Mouse (Mus musculus) megakaryocyte progenitor cell, adult 5-6 weeks (primary cell): ENCODE data around the gene Wdr70. TPM values are rescaled to one million over a fixed set of nuclear protein-coding genes. Genes with fewer than 3 reads are reported as not detected.

Source experiments
- ATAC-seq: replicated peaks from 2 replicates; pipeline ENCODE4 v1.8.0; 2016; ENCODE audit warnings: mild to moderate bottlenecking, moderate TSS enrichment, inconsistent platforms; ENCODE audit not compliant: poor library complexity
- total RNA-seq, 2 experiments: library from RNA; stranded (forward) in 1 of 2; stranded (reverse) in 1 of 2; fragments of 157-497, 149-512 nt in 1 of 2; fragments of 200-1000 nt in 1 of 2; gene quantifications; 2 replicates each; pipeline versions ENCODE4 v1.2.3 to v1.2.4; 2015 to 2017

The Wdr70 gene
- total RNA-seq, 2 experiments from 2014 or later, result 40.1 to 49.8 TPM

- ATAC-seq, result no peak
Measured at GRCm38 (mm10) chr15:7875879-7876278, 223.1 kb downstream of the Wdr70 start.

DNA sequence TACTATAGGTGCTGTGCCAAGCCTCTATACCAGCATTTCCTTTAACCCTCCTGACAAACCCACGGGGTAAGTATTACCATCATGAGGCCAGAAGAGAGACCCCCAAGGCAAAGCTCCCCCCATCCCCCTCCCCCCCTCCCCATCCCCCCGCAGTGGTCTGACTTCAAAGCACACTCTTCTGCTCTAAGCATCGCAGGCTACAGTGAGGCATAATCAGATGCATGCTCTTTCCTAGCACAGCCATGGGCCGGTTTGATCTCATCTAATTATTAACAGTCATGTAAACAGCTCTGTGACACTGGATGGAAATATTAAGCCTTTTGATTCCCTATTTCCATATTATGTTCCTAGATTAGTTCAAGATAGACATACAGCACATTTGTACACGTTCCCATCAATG, 226.5 kb downstream of the Wdr70 start:
- no peak for ATAC-seq

DNA sequence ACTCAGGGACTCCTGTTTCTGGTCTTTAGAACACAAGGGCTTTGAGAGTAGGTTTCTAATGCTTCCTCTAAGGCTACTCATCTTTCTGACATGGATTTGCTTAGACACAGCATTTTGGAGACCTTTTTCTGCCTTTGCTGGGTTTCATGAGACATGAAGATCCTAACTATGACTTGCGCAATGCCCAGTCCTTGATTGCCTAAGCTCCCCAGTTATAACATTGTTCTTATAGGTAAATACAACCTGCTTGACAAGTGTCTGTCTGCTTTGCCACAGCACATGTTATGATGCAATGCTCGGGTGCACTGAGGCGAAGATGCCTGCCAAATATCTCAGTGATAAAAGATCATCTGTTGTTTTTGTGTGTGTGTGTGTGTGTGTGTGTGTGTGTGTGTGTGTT, 233.7 kb downstream of the Wdr70 start:
- no peak for ATAC-seq

DNA sequence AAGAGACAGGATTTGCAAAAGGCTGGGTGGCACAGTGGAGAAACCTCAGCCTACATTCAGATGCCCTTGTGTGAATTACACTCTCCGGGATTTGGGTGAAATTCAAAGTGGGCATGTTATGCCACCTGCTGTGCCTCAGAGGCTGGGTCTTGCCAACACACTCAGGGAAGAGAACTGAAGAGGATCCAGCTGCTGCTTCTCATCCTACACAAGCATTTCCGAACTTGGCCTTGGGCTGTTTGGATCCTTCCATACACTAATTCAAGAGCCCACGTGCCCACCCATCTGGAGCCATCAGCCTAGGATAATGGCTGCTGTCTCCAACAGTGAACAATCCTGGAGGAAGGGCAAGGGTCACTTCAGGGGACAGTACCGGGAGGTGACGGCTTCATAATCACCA, 235.7 kb downstream of the Wdr70 start:
- no peak for ATAC-seq

DNA sequence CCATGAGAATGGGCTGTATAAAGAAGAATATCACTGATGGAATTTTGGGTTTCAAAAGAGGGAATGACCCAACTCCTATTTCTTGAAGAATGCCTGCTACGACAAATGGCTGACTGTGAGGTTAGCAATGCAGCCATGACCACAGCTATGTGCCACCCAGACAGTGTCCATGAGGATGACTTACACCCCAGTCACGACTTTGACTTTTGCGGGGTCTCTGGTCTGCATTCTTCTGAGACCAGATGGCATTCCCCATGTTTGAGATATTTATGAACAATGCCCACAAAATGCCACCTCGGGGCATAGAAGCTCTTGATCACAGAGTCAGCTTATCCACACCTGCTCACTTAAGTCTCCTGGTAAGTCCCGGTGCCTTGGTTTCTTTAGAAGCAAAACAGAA, 236.1 kb downstream of the Wdr70 start:
- no peak for ATAC-seq

- no peak for ATAC-seq
Measured at GRCm38 (mm10) chr15:7858841-7859240, 240.2 kb downstream of the Wdr70 start.

DNA sequence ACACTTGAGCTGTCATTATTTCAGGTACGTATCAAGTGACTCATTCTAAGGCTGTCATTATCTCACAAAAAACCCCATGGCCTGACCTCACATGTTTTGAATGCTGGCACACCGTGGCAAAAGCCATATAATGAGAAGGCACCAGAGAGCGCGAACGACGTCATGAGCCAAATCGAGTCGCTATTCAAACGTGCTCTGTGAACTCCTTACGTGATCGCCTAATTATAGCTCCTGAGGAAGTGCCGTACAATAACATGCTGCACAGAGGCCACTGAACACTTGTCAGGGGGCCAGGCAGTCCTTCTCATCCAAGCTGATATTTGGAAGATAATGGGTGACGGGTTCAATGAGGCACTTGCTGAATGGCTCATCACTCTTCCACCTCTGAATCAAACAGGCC, 241.6 kb downstream of the Wdr70 start:
- ATAC-seq, result no peak

- ATAC-seq, result no peak
Measured at GRCm38 (mm10) chr15:7842398-7842797, 256.6 kb downstream of the Wdr70 start.

- ATAC-seq, result no peak
Measured at GRCm38 (mm10) chr15:7841664-7842063, 257.3 kb downstream of the Wdr70 start.

DNA sequence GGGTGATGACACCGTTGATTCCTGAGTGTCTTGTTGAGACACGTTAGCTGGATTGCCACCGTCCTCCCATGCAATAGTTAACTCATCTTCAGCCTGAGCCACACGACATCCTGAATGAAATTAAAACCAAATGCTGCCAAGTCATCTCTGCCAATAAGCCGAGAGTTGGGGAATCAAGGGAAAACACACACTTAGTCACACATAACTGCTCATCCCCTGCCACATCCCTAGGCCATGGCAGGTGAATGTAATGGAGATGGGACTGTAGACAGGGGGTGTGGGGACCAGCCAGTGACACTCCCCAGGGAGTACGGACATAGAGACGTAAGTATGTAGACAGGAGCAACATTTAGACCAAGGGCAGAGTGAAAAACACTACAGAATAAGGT, 260.1 kb downstream of the Wdr70 start:
- ATAC-seq, result no peak

- no peak for ATAC-seq
Measured at GRCm38 (mm10) chr15:7838060-7838920, 260.7 kb downstream of the Wdr70 start.

DNA sequence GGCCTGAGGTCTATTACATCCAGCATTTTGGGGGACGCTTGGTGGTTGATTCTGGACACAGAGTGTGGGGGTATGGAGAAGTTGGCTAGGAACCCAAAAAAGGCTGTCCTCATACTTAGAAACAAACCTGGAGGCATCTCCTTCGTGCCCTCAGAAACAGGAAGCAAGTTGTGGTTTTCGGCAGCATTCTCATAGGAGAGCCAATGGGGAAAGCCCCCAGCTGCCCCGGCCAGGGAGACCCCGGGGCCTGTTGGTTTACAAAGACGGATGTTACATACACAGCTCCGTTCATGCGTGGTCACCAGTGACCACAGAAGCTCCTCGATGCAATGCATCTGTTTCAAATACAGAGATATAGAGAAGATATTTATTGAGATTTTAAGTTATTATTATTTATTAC, 263.6 kb downstream of the Wdr70 start:
- ATAC-seq, result no peak

GRCm38 (mm10) chr15:7825530-7825929, 273.5 kb downstream of the Wdr70 start:
- ATAC-seq, result no peak

DNA sequence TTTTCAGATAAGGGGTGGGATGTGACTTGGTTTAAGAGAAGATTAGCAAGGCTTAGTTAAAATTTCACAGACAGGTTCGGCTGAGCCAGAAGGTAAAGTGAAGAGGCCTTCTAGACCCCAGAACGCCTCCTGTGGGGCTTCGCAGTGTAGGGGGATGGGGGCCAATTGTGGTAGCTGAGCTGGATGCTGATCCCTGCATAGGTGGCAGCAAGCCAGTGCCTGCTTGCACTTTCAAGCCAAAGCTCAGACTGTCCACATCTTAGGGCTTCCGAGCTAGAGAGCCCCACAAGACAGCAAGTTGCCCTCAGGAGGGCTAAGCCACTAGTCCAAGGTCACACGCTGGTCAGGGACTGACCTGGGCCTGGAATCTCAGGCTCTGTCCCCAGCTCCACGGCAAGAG, 275.1 kb downstream of the Wdr70 start:
- ATAC-seq, result no peak

Other genes starting within 250 kb of the Wdr70 start
- 46.8 and 61.2 TPM in 2 replicates for gene Nup155, start 10.1 kb upstream of the Wdr70 start, total RNA-seq (2015)
- gene Nup155, start 10.1 kb upstream of the Wdr70 start, total RNA-seq (2017), result 47.9 and 57.7 TPM in 2 replicates
- gene Cplane1, start 69.9 kb upstream of the Wdr70 start, total RNA-seq (2015), result 3.2 and 3.5 TPM in 2 replicates
- gene Cplane1, start 69.9 kb upstream of the Wdr70 start, total RNA-seq (2017), result 2.5 TPM in 2 replicates